Mouse (Mus musculus) heart, postnatal 4 days (tissue): ENCODE data around the gene Cit. TPM values are rescaled to one million over a fixed set of nuclear protein-coding genes. Genes with fewer than 3 reads are reported as not detected.
"Not testable (repeated sequence)": the region's sequence is repeated elsewhere in the genome, so short reads cannot be mapped to it uniquely, and the experiment has no call there.

Source experiments
- DNase-seq: peaks from one replicate; pipeline ENCODE4 v3.0.0; 2021
- total RNA-seq, 2 experiments: library from RNA; stranded (reverse); gene quantifications; 2 replicates each; pipeline ENCODE4 v1.2.3; 2021

Gene Cit
- total RNA-seq = 10 to 100 TPM; 22.7 to 25.4 TPM

DNA sequence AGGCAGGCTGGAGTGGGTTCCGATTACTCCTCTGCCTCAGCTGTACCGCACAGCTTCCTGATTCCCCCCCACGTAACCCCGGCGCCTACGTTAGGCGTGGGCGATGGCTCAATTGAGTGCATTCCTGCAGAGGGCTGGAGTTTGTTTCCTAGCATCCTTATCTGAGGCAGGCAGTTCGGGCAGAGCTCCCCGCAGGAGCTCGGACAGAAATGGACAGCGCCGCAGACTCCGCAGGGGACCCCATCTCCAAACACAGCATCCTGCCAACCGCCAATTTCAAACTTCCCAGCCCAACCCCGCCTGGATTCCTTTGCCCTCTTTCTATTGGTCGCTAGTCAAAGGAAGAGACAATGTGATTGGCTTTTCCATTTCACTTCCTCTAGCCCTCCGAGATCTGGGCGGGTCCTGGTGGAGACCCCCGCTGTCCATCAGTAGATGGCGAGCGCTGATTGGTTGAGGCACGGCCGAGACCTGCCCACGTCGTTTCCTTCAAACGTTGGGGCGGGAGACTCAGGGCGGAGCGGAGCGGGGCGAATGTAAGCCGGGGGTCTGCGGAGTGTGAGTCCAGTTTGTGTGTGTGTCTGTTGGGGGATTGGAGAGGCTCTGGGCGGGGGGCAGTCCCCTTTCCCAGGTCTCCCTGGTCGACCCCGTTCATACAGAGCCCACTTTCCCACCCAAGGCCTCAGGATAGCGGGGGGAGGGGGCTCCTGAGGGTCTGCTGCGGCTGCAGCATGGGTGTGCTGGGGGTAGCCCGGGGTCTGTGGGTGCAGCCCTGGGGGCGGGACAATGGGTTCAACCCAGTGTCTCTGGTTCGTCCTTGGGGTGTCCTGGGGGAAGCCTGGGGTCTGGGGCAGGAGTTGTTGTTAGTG is at the start of gene Cit:
TSS of gene Cit (plus strand) at position 513 of the 869 bp plus-strand sequence.
- DNase-seq = peak; percentile 96

DNA sequence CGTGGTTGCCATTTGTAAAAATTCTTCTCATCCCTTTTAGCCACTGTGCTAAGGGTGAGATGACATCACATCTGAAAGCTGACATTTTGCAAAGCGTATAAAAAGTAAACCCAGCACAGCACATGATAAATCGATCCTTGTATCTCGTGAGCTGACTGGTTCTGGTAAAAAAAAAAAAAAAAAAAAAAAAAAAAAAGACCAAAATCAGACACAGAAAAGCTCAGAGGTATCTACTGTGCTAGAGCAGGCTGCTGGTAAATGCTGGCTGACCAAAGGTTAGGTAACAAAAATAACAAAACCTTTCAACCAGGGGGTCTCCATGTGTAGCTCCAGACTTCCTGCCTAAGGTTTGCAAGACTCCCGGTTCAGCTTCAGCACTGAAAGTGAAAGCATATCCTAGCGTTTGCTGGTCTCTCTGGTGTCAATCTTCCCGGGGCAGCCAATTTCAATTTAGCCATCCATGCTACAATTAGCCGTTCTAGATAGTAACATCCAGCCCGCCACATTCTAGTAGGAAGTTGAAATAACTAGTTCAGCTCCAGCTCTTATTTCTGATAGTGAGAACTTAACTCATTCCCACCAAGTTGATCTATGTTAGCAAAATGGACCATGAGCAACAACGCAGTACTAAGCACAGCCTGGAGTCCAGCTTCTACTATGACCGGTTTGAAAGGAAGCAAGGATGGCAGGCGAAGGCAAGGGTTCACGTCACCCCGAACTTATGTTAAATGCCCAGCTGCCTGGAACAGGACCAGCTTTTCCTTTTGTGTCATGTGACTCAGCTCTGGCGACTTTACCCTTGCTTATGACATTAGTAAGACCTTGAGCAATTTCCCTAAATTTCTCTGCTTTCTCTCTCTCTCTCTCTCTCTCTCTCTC is 45.8 kb upstream of the Cit start:
- DNase-seq = no peak

DNA sequence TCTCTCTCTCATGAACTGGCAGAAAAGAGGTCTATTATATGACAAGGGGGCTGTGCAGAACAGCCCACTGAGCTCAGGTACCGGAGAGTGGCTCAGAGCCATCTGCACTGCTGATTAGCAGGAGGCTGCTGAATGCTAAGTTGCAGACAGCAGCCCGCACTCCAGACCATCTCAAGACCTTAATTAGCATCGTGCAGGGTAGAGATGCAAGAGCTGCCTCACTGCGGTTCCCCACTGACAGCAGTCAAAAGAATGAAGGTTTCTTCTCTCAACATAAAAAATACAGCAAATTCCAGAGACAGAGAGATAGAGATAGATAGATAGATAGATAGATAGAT is 45.2 kb upstream of the Cit start:
- DNase-seq = no peak

DNA sequence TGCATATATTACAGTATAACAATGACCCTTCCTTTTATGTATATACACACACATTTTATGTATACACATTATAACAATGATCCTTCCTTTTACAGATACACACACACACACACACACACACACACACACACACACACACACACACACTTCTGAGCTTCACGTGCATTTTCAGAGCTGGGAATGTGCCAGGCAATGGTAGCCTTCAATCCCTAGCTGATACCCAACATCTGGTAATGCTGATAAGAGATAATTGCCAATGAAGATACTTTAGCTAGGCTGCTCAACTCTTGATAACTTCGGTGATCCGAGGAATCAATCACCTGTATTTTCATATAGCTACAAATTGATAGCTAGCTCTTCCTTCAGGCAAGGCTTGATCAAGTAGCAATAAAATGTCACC is 32.8 kb upstream of the Cit start:
- no peak for DNase-seq

DNA sequence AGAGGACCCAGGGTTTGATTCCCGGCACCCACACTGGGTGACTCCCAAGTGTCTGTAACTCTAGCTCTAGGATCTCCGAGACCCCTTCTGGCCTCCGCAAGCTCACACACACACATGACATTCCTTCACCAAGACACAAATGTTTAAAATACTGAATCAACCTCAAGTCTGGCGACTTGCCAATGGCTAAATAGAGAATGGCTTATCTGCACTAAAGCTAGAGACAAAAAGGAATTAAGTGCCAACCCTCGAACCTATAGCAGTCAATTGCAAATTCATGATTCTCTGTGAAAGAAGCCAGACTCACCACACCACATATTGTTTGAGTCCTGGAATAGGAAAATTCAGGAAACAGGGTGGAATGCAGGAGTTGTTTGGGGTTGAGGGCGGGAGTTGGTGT is 28.1 kb upstream of the Cit start:
- DNase-seq = no peak

DNA sequence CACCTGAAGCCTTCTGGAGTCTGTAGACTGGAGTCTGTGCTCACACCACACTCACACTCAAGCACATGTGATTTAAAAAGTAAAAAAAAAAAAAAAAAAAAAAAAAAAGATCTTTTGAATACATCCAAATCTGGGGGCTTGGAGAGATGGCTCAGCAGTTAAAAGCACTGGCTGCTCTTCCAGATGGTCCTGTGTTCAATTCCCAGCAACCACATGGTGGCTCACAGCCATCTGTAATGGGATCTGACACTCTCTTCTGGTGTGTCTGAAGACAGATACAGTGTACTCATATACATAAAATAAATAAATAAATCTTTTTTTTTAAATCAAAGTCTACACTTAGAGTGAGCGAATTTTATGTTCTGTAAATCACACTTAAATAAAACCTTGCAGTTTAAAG is 27.4 kb upstream of the Cit start:
- DNase-seq = not testable (repeated sequence)

DNA sequence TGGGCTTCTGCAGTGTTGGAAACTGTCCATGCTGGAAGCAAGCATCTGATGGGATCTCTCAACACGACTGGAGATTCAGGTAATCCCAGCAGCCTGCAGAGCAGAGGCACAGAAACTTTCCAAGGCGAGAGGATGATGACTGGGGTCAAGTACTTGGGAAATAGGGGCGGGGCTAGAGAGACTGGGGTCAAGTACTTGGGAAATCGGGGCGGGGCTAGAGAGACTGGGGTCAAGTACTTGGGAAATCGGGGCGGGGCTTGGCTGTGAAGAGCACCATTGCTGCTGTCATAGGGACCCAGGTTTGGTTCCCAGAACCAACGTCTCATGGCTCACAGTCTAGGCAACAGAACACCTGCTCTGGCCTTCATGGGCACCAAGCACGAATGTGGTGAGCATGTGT is 25.1 kb upstream of the Cit start:
- DNase-seq = no peak

DNA sequence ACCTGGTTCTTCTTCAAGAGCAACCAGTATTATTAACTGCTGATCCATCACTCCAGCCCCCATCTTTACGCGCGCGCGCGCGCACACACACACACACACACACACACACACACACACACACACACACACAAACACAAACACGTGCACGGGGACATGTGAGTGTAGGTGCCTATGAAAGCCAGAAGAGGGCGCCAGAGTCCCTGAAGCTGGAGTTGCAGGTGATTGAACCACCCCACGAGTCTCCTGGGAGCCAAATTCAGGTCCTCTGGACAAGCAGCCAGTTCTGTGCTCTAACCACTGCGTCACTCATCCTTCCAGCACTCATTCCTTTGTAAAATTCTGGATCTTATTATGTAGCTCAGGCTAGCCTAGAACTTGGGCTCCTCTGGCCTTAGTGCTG is 23.9 kb upstream of the Cit start:
- no peak for DNase-seq

DNA sequence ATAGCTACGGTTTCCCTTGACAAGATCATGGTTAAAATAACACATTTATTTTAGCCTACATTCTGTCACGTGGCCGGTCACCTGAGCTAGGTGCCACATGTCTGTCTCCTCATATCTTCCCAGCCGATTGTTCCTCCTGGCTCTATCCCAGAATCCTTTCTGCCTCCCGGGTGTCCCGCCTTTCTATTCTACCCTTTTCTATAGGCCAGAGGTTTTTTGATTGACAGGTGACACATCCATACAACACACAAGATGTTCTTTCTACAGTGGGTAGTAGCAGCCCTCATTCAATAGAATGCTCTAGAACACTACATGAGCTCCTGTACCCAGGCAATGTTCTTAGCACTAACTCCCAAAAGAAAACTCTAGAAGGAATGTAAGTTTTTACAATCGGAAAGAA is 23.2 kb upstream of the Cit start:
- DNase-seq = no peak

DNA sequence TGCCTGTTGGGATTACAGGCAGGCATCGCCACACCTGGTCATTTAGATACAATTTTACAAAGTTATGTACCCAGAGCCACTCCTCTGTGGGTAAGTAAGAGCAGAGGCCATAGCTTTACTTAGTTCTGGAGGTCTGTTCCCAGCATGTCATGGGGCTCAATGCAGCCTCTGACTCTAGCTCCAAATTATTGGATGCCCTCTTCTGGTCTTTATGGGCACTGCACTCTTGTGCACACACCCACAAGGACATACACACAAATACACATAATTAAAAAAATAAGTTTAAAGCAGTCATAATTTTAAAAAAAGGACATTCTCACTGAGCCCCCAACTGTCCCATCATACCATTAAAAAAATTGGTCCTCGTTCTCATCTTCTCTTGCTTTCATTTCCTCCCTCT is 12.3 kb upstream of the Cit start:
- no peak for DNase-seq

DNA sequence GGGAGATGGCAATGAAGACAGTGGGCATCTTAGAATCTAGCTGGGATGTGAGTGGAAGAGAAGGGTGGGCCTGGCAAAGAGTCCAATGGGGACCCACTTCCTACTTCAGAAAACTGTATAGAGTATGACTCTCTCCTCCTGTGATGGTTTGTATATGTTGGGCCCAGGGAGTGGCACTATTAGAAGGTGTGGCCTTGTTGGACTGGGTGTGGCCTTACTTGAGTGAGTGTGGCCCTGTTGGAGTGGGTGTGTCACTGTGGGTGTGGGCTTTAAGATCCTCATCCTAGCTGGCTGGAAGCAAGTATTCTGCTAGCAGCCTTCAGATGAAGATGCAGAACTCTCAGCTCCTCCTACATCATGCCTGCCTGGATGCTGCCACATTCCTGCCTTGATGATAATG is 11.3 kb upstream of the Cit start:
- not testable (repeated sequence) for DNase-seq

DNA sequence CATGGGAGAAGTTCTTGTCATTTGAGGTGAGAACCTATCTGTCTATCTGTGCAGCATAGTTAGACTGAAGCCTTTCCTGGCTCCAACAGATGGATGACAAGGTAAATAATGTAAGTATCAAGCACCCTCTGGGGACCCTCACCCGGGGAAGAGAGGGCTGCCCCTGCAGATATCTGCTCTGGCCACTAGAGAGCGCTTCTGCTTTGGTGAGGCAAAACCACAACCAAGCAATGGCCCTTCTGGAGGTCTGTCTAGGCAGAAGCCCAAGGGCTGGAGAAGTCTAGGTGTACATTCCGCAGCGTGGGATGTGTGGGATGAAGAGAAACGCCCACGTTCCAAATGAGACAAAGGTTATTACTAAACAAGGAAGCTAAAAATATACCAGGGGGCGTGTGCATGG is 9.8 kb upstream of the Cit start:
- peak; percentile 32 for DNase-seq

DNA sequence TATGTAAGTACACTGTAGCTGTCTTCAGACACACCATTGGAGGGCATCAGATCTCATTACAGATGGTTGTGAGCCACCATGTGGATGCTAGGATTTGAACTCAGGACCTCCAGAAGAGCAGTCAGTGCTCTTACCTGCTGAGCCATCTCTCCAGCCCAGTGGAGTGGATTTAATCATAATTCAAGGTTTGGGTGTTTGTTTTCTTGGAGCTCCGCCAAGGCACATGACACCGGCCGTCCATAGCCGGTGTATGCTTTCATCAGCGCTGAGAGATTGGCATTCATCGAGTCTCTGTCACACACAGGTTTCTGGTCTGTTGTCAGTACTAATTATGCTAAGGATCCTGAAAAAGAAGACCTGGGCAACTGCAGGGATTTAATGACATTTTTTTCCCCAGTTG is 7.0 kb upstream of the Cit start:
- DNase-seq = no peak

DNA sequence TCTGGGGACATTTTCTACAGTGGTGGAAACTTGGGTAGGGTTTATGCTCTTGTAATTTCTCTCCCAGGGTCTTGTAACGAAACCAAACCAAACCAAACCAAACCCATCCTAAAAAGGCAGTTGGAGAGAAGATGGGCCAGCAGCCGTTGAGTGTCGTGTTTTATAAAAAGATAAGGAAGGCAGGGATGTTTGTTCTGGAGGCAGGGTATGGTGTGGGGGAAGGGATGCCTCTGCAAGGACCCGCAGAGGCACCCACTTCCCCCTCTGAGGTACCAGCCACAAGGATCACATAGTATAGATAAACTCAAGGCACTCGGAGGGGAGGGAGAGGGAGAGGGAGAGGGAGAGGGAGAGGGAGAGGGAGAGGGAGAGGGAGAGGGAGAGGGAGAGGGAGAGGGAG is 4.6 kb upstream of the Cit start:
- DNase-seq = no peak

DNA sequence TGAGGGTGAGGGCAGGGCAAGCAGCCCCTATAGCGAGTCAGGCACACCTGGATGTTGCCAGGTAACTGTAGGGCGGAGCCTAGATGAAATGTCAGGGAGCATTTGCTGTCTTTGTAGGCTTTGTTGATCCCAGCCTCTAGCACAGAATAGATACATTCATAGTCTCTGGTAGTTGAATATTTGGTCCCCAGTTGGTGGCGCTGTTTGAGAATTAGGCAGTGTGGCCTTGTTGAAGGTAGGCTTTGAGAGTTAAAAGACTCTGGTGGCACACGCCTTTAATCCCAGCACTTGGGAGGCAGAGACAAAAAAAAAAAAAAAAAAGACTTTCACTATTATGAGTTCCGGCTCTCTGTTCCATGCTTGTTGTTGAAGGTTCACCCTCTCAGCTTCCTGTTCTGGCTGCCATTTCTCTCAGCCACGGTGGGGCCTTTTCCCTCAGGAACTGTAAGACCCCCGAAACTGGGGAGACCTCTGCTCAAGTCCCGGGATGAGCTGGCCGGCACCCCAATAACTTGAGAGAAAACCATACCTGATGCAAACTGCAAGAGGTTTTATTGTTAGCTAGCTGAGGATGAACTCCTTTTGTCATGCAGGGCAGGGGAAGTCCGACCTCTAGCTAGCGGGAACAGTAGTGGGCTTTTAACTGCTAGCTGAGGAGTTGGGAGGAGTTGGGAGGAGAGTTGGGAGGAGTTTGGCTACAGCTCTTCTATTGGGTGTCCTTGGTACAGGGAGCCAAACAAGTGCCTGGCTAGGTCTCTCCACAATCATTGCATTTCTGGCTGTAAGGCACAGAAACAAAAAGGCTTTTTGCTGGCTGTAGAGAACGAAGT is 3.9 kb upstream of the Cit start:
- DNase-seq = no peak

DNA sequence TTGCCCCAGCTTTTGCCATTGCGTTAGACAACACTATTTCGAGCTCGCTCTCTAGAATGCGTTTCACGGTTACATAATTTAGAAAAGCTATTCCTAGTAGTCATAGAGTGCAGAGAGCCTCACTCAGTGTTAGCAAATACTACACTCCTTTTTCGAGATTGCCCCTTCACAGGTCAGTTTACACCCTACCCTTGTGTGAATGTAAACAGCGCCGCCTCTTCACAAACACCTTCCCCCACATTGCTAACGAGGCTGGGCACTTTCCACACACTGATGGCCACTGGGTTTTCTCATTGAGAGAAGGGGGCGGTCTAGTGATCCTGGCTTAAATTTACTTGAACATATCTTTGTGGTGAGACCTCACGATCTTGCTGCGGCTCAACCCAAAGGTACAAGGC is 711 bp upstream of the Cit start:
- DNase-seq = no peak

DNA sequence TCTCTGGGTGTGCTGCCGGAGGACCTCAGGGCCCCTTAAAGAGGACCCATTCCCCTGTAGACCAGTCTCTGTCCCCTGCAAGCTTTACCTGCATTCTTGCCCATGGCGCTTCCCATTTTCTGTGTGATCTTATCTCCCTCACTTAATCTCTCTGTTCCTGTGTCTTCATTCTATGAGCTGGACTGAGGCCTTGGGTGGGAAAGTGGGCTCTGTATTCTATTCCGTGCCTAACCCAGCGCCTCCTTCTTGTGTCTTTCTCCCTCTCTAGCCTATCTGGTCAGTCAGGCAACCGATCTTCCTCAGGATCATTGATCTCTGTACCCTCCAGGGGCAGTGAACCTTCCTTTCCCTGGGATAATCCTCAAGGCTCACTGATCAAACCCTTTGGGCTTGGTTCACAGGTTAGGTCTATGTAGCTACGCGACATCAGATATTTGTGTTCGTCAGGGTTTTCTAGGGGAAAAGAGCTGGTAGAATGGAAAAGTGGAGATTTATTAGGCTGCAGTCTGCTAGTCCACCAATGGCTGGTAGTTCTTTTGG is 627 bp downstream of the Cit start:
- DNase-seq = no peak

DNA sequence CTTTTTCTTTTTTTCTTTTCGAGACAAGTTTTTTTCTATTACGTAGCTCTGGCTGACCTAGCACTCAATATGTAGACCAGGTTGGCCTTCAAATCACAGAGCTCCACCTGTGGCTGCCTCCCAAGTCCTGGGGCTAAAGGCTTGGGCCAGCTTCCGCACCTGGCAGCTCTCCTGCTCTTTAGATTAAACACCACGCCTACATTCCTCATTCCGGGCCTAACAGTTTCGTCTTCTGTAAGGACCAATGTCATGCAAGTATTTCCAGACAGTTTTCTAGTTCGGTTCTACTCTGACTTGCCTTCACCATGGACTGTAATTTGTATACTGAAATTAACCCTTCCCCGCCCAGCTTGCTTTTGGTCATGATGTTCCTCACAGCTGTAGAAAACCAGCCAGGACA is 2.1 kb downstream of the Cit start:
- no peak for DNase-seq

DNA sequence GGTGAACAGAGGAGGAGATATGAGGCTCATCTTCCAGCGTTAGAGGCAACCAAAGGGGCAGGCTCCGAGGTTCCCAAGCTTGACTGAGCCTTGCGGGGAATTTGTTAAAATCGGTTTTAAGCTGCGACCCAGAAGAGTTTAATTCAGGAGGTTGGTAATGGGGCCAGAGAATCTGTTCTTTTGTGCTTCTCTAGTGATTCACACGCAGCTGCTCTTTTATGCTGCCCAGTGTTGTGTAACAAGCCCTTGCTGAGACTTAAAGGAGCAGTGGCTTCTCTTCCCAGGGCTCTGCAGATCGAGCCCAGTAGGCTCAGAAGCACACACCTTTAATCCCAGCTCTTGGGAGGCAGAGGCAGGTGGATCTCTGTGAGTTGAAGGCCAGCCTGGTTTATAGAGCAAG is 3.4 kb downstream of the Cit start:
- DNase-seq = no peak

DNA sequence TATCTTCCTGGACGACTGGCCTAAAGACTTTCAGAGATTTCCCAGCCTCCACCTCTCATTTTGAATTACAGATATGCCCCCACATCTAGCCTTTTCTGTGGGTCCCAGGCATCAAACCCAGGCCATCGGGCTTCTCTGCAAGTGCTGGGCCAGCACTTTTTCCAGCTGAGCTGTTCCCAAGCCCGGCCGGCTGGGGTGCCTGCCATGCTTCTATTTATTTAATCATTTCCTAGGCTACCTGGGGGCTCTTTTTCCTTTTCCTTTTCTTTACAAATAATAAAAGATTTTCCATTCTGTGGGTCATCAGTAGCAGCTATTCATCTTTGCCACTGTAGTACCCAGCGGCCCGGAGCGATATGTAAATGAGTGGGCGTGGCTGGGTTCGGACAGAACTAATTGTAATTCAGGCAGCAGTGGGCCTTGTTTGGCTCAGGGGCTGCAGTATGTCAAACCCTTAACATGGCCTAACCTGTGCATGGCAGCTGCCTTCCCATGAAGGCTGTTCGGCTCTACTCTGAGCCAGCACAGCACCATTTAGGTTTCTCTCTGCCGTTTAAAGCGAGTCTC is 4.3 kb downstream of the Cit start:
- DNase-seq = no peak

DNA sequence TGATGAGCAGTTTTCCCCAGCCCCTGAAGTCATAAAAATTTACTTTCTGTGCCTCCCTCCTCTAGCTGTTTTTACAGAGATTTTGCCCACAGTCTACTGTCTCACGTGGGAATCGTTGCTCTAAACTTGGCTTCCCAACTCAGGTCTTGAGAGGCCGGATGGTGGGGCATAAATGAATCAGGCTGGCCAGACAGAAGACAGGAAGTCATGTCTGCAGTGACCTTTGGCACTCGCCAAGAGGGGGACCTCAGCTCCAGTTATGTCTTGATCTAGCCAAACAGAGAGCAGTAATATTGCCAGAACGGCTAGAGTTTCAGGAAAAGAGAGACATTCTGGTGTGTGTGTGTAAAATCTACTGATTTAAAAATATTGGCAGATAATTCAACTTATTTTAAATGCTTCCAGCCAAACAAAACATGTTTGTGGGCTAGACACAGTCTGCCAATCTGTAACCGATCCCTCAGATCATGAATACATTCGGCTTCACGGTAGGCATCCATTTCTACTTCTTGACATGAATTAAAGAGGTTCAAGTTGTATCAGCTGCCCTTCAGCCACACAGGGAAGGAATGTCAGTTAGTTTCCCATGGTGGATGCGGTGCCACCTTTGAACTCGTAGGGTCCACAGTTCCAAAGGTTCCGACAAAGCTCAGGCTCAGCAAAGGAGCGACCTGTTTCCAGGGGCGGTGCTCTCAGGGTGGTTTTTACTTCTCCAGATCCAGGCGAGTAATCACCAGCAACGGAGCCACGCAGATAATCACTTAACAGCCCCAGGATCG is 5.4 kb downstream of the Cit start:
- no peak for DNase-seq

DNA sequence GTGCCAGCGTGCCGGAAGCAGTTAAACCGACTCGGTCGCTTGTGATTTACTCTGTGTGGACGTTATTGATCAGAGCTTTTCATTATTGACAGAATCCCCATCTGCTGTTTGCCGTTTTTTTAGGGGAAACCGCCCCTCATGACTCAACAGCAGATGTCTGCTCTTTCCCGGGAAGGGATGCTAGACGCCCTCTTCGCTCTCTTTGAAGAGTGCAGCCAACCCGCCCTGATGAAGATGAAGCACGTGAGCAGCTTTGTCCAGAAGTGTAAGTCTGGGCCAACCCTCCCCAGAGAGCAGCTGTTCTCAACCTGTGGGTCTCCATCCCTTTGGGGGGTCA is 5.9 kb downstream of the Cit start:
- DNase-seq = no peak
